Mouse (Mus musculus) cortical plate, adult 2 months (tissue): Measurements from ENCODE around the gene Xdh.

ENCODE experiments used
- CTCF ChIP-seq: fragments of 200-500 bp; IDR thresholded peaks from 2 replicates; pipeline ENCODE4 v1.5.1; 2011; ENCODE audit warnings: mild to moderate bottlenecking, control low read depth, low read length; ENCODE audit not compliant: insufficient read depth; ENCODE audit errors: extremely low read depth
- POLR2A ChIP-seq: fragments of 200-500 bp; IDR thresholded peaks from 2 replicates; pipeline ENCODE4 v1.6.1; 2011; ENCODE audit warnings: mild to moderate bottlenecking, low read length, control low read depth; ENCODE audit not compliant: insufficient read depth; ENCODE audit errors: extremely low read depth

GRCm38 (mm10) chr17:73934281-73934680, 15.7 kb downstream of the Xdh start:
- no peak for TF ChIP-seq CTCF
- no peak for TF ChIP-seq POLR2A
